Mouse (Mus musculus) heart, embryonic 10.5 days (tissue): ENCODE measurements around the gene Nabp2. TPM values are rescaled to one million over a fixed set of nuclear protein-coding genes. Genes with fewer than 3 reads are reported as not detected.

Source experiments
- DNase-seq: peaks from one replicate; pipeline ENCODE4 v3.0.0-alpha.2; 2017; ENCODE audit warnings: low spot score
- H3K27ac ChIP-seq: fragments of 300-500 bp; sonication (generic); 2 replicates; pipeline ENCODE4 v1.5.1; 2016; ENCODE audit warnings: mild to moderate bottlenecking
- H3K27me3 ChIP-seq: fragments of 300-500 bp; sonication (generic); 2 replicates; pipeline ENCODE4 v1.6.1; 2016; ENCODE audit warnings: mild to moderate bottlenecking; ENCODE audit not compliant: poor library complexity, insufficient read depth, severe bottlenecking
- H3K36me3 ChIP-seq: fragments of 300-500 bp; sonication (generic); 2 replicates; pipeline ENCODE4 v1.6.1; 2016; ENCODE audit warnings: mild to moderate bottlenecking, moderate library complexity
- H3K4me1 ChIP-seq: fragments of 300-500 bp; sonication (generic); 2 replicates; pipeline ENCODE4 v1.6.1; 2016; ENCODE audit warnings: mild to moderate bottlenecking
- H3K4me3 ChIP-seq: fragments of 300-500 bp; sonication (generic); 2 replicates; pipeline ENCODE4 v1.5.1; 2016; ENCODE audit warnings: mild to moderate bottlenecking, moderate library complexity
- H3K9me3 ChIP-seq: fragments of 300-500 bp; sonication (generic); 2 replicates; pipeline ENCODE4 v1.6.1; 2016; ENCODE audit warnings: mild to moderate bottlenecking, moderate library complexity
- WGBS: fragments of 180-500 bp; shearing (Covaris S2); methylation state at CpG from one replicate; pipeline ENCODE4 v1.1.7; 2016; 5-methylcytosine and 5-hydroxymethylcytosine counted together
- polyA plus RNA-seq: library from polyadenylated mRNA; unstranded; fragments of >200 nt; fragmentation: Nextera tagmentation; extraction: Ambion mirVana; gene quantifications from 2 replicates; pipeline ENCODE4 v1.2.1, GENCODE M21; 2016

Gene Nabp2
- polyA plus RNA-seq, 1 experiment from 2014 or later, result 87.9 TPM

- no peaks in the 10 kb centered on the region for H3K27me3 ChIP-seq
- H3K9me3 ChIP-seq, result no peaks in the 10 kb centered on the region
- H3K36me3 ChIP-seq, result peaks cover 34% of the 10 kb centered on the region
- peak within 1 kb of the TSS; percentile 99 for H3K27ac ChIP-seq
- DNase-seq, result peak; percentile 92
- 1% methylated on average over 59 of the region's 73 CpGs for WGBS
- H3K4me1 ChIP-seq, result peaks cover 37% of the 10 kb centered on the region
- H3K4me3 ChIP-seq, result peak within 1 kb of the TSS; percentile 100
Measured at GRCm38 (mm10) chr10:128376455-128377211, 34.7 kb downstream of the Nabp2 start, which contains the start of gene Ankrd52. Ankrd52 (plus strand) TSS chr10:128377115.

DNA sequence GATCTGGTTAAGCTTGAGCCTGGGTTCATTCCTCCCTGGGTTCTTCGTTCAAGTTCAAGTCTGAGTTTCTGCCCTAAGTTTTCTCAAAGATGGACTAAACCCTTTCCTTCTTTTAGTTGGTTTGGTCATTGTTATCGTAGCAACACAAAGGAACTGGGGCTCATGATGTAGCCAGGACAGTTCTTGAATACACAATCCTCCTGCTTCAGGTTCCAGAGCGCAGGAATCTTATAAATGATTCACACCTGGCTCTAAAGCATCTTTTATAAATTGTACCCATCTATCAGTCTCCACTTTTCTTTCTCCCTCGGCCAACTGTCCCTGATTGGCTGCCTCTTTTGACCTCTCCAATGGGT lies 35.2 kb downstream of the Nabp2 start:
- Histone ChIP-seq H3K36me3 (peaks cover 28% of the 10 kb centered on the region), H3K4me3 (peak overlapping the region; percentile 100), H3K27ac (peak overlapping the region; percentile 99), H3K9me3 (no peaks in the 10 kb centered on the region), H3K27me3 (no peaks in the 10 kb centered on the region), H3K4me1 (peaks cover 37% of the 10 kb centered on the region)
- no peak for DNase-seq
- 47% methylated on average over 4 of the region's 4 CpGs for WGBS

DNA sequence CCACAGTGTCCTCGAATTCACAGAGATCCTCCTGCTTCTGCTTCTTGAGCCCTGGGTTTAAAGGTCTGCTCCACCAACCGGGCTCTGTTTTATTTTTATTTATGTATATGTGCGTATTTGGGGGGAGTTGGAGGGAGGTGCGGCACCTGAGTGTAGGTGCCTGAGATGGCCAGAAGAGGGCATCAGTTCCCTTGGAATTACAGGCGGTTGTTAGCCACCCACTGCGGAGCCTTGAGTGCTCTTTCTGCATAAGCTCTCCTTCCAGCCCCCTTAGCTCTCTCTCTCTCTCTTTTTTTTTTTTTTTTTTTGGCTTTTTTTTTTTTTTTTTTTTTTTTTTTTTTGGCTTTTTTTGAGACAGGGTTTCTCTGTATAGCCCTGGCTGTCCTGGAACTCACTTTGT lies 36.9 kb downstream of the Nabp2 start:
- WGBS, result 79% methylated on average over 6 of the region's 6 CpGs
- H3K4me3 ChIP-seq, result no peak overlapping the region
- no peaks in the 10 kb centered on the region for H3K27me3 ChIP-seq
- no peak for DNase-seq
- H3K9me3 ChIP-seq, result no peaks in the 10 kb centered on the region
- H3K27ac ChIP-seq, result no peak overlapping the region
- peaks cover 43% of the 10 kb centered on the region for H3K4me1 ChIP-seq
- H3K36me3 ChIP-seq, result peaks cover 12% of the 10 kb centered on the region

DNA sequence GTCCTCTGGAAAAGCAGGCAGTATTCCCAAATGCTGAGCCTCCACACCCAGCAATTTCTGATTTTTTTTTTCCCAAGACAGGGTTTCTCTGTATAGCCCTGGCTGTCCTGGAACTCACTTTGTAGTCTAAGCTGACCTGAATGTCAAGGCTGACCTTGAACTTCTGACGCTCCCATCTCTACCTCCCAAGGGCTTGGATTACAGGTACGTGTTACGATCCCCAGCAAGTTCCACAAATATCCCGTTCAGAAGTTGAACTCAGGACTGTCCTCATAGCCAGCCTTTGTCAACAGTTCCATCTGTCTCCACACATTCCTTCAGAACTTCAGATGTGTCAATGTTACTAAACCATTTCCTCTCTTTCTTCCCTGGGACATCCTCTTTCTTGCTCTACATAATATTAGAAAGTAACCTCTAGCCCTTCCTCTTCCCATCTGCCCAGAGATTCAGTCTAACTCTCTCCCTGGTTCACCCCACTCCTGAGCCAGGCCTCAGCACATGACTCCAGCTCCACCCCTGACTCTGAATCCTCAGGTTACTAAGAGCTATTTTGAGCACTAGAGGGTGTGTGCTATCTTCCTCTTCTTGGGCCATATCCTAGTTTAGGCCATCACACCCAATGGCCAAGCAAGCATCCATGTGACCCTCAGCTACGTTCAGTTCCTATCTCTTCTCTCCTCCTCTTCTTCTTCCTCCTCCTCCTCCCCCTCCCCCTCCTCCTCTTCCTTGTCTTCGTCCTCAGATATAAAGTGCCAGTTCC lies 38.1 kb downstream of the Nabp2 start:
- H3K36me3 ChIP-seq, result no peaks in the 10 kb centered on the region
- H3K4me3 ChIP-seq, result 0 out of 2 replicates have a peak overlapping the region, but pooled peaks have one; percentile 5
- 54% methylated on average over 6 of the region's 6 CpGs for WGBS
- no peaks in the 10 kb centered on the region for H3K27me3 ChIP-seq
- H3K4me1 ChIP-seq, result peaks cover 39% of the 10 kb centered on the region
- H3K9me3 ChIP-seq, result no peaks in the 10 kb centered on the region
- peak overlapping the region; percentile 29; the same call in 1 of the 2 replicates for H3K27ac ChIP-seq
- no peak for DNase-seq

GRCm38 (mm10) chr10:128372142-128372541 lies 39.1 kb downstream of the Nabp2 start:
- Histone ChIP-seq H3K9me3 (no peaks in the 10 kb centered on the region), H3K36me3 (no peaks in the 10 kb centered on the region), H3K4me3 (no peak overlapping the region), H3K27ac (no peak overlapping the region), H3K4me1 (peaks cover 40% of the 10 kb centered on the region), H3K27me3 (no peaks in the 10 kb centered on the region)
- DNase-seq, result no peak
- WGBS, result 80% methylated on average over 5 of the region's 5 CpGs

DNA sequence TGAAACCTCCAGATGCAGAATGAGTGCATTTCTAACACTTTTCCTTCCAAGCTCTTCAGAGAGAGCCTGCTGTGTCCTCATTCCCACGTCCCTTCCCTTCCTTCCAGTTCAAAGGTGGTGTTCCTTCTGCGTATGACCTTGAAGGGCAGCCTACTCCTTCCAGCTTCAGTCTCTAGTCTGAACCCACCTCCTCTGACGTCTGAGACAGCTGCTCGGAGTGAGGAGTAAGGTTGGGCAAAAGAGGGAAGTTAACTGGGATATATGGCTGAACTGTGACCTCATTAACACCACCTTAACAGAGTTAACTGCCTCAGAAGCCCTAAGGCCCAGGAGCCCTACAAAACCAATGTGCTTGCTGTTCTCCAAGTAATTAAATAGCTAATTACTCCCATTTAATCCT lies 40.7 kb downstream of the Nabp2 start:
- no peak overlapping the region for H3K27ac ChIP-seq
- H3K27me3 ChIP-seq, result no peaks in the 10 kb centered on the region
- H3K9me3 ChIP-seq, result no peaks in the 10 kb centered on the region
- no peak for DNase-seq
- H3K4me1 ChIP-seq, result peaks cover 29% of the 10 kb centered on the region
- peaks cover under 1% of the 10 kb centered on the region; the same call in 1 of the 2 replicates for H3K36me3 ChIP-seq
- 54% methylated on average over 4 of the region's 4 CpGs for WGBS
- no peak overlapping the region for H3K4me3 ChIP-seq

DNA sequence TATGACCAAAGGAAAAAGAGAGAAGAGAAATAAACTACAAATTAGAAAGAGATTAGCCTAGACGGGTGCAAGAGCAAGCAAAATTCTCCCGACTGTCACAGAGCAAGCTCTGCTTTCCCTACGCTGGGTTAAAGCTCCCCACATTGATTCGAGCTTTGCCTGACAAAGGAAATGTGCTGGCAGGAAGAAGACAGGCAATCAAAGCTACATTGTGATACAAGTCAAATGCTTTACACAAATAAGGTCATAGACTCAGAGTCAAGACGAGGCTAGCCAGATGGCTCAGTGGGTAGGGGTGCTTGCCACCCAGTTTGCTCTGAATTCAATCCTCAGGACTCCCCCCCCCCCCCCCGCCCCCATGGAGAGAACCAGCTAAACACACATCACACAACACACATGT lies 41.3 kb downstream of the Nabp2 start:
- H3K4me1 ChIP-seq, result peaks cover 29% of the 10 kb centered on the region
- 61% methylated on average over 5 of the region's 6 CpGs for WGBS
- H3K4me3 ChIP-seq, result no peak overlapping the region
- no peak for DNase-seq
- H3K9me3 ChIP-seq, result no peaks in the 10 kb centered on the region
- no peaks in the 10 kb centered on the region for H3K27me3 ChIP-seq
- no peak overlapping the region for H3K27ac ChIP-seq
- peaks cover 6% of the 10 kb centered on the region for H3K36me3 ChIP-seq

GRCm38 (mm10) chr10:128369599-128369998 lies 41.7 kb downstream of the Nabp2 start:
- 76% methylated on average over 6 of the region's 6 CpGs for WGBS

DNA sequence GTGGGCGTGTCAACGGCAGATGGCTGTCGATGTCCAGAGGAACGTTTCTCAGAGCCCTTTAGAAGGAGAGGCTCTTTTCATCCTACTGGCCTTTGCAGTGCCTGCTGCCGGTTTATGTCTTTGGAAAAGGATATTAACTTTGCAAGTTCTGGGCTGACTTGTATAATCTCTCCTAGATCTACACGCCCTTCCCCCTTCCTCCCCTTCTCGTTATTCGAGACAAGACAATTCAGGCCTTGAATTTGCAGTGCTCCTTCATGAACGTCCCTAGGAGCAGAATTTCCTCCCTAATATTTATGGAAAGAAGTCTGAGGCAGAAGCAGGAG lies 42.1 kb downstream of the Nabp2 start:
- WGBS, result 6% methylated on average over 9 of the region's 9 CpGs
- peaks cover 11% of the 10 kb centered on the region for H3K36me3 ChIP-seq
- peaks cover 29% of the 10 kb centered on the region for H3K4me1 ChIP-seq
- no peaks in the 10 kb centered on the region for H3K27me3 ChIP-seq
- H3K9me3 ChIP-seq, result no peaks in the 10 kb centered on the region
- peak overlapping the region; percentile 80 for H3K4me3 ChIP-seq
- peak overlapping the region; percentile 86 for H3K27ac ChIP-seq
- no peak for DNase-seq

More at GRCm38 (mm10) chr10:128369599-128369998, 41.7 kb downstream of the Nabp2 start:
- Histone ChIP-seq H3K4me1 (peaks cover 29% of the 10 kb centered on the region), H3K4me3 (peak overlapping the region; percentile 80), H3K36me3 (peaks cover 9% of the 10 kb centered on the region), H3K27ac (peak overlapping the region; percentile 86), H3K27me3 (no peaks in the 10 kb centered on the region), H3K9me3 (no peaks in the 10 kb centered on the region)
- DNase-seq, result no peak

- Histone ChIP-seq H3K36me3 (peaks cover 13% of the 10 kb centered on the region), H3K4me1 (peaks cover 29% of the 10 kb centered on the region), H3K4me3 (peak within 1 kb of the TSS; percentile 80), H3K27ac (peak within 1 kb of the TSS; percentile 86), H3K9me3 (no peaks in the 10 kb centered on the region), H3K27me3 (no peaks in the 10 kb centered on the region)
- DNase-seq, result peak; percentile 96
- under 1% methylated on average over 87 of the region's 87 CpGs for WGBS
Measured at GRCm38 (mm10) chr10:128368402-128369217, 42.7 kb downstream of the Nabp2 start, which contains the start of gene Coq10a. Coq10a (minus strand) TSS chr10:128368997.

DNA sequence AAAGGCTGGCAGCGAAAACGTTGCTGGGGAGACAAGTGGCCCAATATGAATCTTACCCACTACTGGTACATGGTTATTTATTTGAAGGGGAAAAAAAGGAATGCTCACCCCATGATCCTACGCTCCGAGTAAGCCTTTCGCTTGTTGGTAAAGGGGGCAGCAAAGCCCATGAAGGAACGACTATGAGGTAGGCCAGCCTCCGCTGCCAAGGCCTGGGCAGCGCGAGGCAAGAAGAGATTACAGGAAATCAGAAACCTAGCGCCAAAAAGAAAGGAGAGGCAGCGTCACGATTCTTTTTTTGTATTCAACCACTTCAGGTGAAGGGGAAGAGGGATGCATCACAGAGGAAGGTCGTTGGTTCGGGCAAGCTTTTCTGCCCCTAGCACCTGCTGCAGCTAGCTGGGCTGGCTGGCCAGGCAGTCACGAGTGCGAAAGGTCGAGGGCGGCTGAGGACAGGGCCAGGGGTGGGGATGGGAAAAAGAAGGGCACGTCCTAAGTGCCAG lies 43.3 kb downstream of the Nabp2 start:
- Histone ChIP-seq H3K27me3 (no peaks in the 10 kb centered on the region), H3K27ac (peak overlapping the region; percentile 86), H3K4me3 (peak overlapping the region; percentile 80), H3K9me3 (no peaks in the 10 kb centered on the region), H3K4me1 (peaks cover 23% of the 10 kb centered on the region), H3K36me3 (peaks cover 19% of the 10 kb centered on the region)
- DNase-seq, result no peak
- WGBS, result 17% methylated on average over 19 of the region's 19 CpGs

GRCm38 (mm10) chr10:128362568-128362967 lies 48.7 kb downstream of the Nabp2 start:
- peaks cover 2% of the 10 kb centered on the region; the same call in 1 of the 2 replicates for H3K4me1 ChIP-seq
- no peak overlapping the region for H3K4me3 ChIP-seq
- peaks cover 73% of the 10 kb centered on the region for H3K36me3 ChIP-seq
- DNase-seq, result no peak
- H3K27ac ChIP-seq, result no peak overlapping the region
- no peaks in the 10 kb centered on the region for H3K9me3 ChIP-seq
- H3K27me3 ChIP-seq, result no peaks in the 10 kb centered on the region
- 53% methylated on average over 3 of the region's 3 CpGs for WGBS
